Mouse (Mus musculus) lung, postnatal 0 days (tissue): Measurements from ENCODE around the gene Rnf123. TPM values are rescaled to one million over a fixed set of nuclear protein-coding genes. Genes with fewer than 3 reads are reported as not detected.

Experiments
- ATAC-seq: fragments of 200-750 bp; cut with Nextera tagmentation; 2 replicates; pipeline ENCODE4 v1.8.0; 2017; ENCODE audit warnings: moderate library complexity
- DNase-seq: peaks from one replicate; pipeline ENCODE4 v3.0.0-alpha.2; 2016; ENCODE audit warnings: low spot score
- H3K27ac ChIP-seq: fragments of 300-500 bp; sonication (generic); 2 replicates; pipeline ENCODE4 v1.5.1; 2014; ENCODE audit warnings: antibody characterized with exemption, mild to moderate bottlenecking, low read length, mixed read lengths
- H3K27me3 ChIP-seq: fragments of 300-500 bp; sonication (generic); replicated peaks from 2 replicates; pipeline ENCODE4 v1.6.1; 2014; ENCODE audit warnings: low read length, mixed read lengths; ENCODE audit not compliant: insufficient read depth
- H3K36me3 ChIP-seq: fragments of 300-500 bp; sonication (generic); 2 replicates; pipeline ENCODE4 v1.6.1; 2014; ENCODE audit warnings: low read length, mixed read lengths; ENCODE audit not compliant: insufficient read depth
- H3K4me1 ChIP-seq: fragments of 300-500 bp; sonication (generic); 2 replicates; pipeline ENCODE4 v1.6.1; 2014; ENCODE audit warnings: antibody characterized with exemption, low read depth, low read length, mixed read lengths; ENCODE audit not compliant: insufficient read depth
- H3K4me2 ChIP-seq: fragments of 300-500 bp; sonication (generic); replicated peaks from 2 replicates; pipeline ENCODE4 v1.6.1; 2014; ENCODE audit warnings: low read depth, mild to moderate bottlenecking, low read length, moderate library complexity, mixed read lengths
- H3K4me3 ChIP-seq: fragments of 300-500 bp; sonication (generic); 2 replicates; pipeline ENCODE4 v1.5.1; 2014; ENCODE audit warnings: low read depth, low read length
- H3K9ac ChIP-seq: fragments of 300-500 bp; sonication (generic); replicated peaks from 2 replicates; pipeline ENCODE4 v1.6.1; 2014; ENCODE audit warnings: low read depth, mild to moderate bottlenecking
- H3K9me3 ChIP-seq: fragments of 300-500 bp; sonication (generic); 2 replicates; pipeline ENCODE4 v1.6.1; 2016; ENCODE audit warnings: low read length, mixed read lengths
- CTCF ChIP-seq: IDR thresholded peaks from 2 replicates; pipeline ENCODE4 v1.5.1; 2016; ENCODE audit warnings: antibody characterized with exemption, mild to moderate bottlenecking
- EP300 ChIP-seq: IDR thresholded peaks from 2 replicates; pipeline ENCODE4 v1.6.1; 2016; ENCODE audit warnings: antibody characterized with exemption, mild to moderate bottlenecking, control low read depth
- WGBS: fragments of 180-500 bp; shearing (Covaris S2); extraction: QIAGEN DNeasy Blood & Tissue Kit; methylation state at CpG from one replicate; pipeline ENCODE4 v1.1.7; 2014; 5-methylcytosine and 5-hydroxymethylcytosine counted together
- polyA plus RNA-seq: library from polyadenylated mRNA; unstranded; fragments of >200 nt; fragmentation: Nextera tagmentation; extraction: Ambion mirVana; gene quantifications from 2 replicates; pipeline ENCODE4 v1.2.1, GENCODE M21; 2015

Rnf123 gene
- polyA plus RNA-seq, 1 experiment from 2014 or later: 19.7 TPM

DNA sequence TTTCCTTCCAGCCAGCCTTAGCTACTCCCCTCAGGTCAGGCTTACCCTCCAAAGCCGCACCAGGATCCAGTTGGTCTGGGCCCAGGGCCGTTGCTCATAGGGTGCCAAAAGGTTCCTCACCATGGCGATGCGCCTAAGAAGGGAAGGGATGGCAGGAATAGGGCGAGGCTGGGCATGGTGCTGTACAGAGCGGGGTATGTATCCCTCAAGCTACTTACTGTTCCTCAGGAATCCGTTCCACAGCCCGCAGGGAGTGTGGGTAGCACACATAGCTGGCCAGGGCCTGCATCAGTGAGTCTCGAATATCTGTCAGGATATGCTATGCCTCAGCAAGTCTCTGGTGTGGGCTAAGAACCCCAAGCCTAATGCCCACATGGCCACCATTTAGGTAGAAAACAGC, 24.9 kb downstream of the Rnf123 start:
- Histone ChIP-seq H3K27me3 (no peaks in the 10 kb centered on the region), H3K4me2 (no peak overlapping the region), H3K4me3 (no peak overlapping the region), H3K4me1 (0 out of 2 replicates have a peak, but pooled peaks cover 1% of the 10 kb centered on the region), H3K36me3 (peaks cover 40% of the 10 kb centered on the region), H3K9ac (no peak overlapping the region), H3K27ac (no peak overlapping the region), H3K9me3 (no peaks in the 10 kb centered on the region)
- no peak for ATAC-seq
- no peak for DNase-seq
- TF ChIP-seq CTCF (no peak), EP300 (no peak)
- 95% methylated on average over 9 of the region's 9 CpGs for WGBS

DNA sequence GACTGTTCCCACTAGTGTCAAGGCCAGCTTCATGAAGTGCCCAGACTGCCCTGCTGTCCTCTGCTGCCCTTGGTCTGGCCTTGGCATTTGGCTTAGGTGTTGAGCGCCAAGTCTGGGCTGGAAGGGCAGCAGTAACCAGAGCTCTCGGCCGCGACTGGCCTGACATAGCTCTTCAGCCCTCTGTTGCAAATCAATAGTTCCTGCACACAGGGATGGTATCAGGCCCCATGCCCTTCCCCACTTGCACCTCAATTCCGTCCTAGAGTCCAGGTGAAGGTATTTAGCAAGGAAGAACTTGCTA, 25.9 kb downstream of the Rnf123 start:
- 0 out of 2 replicates have a peak, but pooled peaks cover 3% of the 10 kb centered on the region for H3K4me1 ChIP-seq
- H3K36me3 ChIP-seq: peaks cover 39% of the 10 kb centered on the region
- DNase-seq: no peak
- no peak for TF ChIP-seq EP300
- no peak for TF ChIP-seq CTCF
- no peak overlapping the region for H3K27ac ChIP-seq
- H3K4me2 ChIP-seq: no peak overlapping the region
- ATAC-seq: no peak
- H3K4me3 ChIP-seq: no peak overlapping the region
- no peaks in the 10 kb centered on the region for H3K27me3 ChIP-seq
- no peaks in the 10 kb centered on the region for H3K9me3 ChIP-seq
- H3K9ac ChIP-seq: no peak overlapping the region
- WGBS: 86% methylated on average over 5 of the region's 5 CpGs

DNA sequence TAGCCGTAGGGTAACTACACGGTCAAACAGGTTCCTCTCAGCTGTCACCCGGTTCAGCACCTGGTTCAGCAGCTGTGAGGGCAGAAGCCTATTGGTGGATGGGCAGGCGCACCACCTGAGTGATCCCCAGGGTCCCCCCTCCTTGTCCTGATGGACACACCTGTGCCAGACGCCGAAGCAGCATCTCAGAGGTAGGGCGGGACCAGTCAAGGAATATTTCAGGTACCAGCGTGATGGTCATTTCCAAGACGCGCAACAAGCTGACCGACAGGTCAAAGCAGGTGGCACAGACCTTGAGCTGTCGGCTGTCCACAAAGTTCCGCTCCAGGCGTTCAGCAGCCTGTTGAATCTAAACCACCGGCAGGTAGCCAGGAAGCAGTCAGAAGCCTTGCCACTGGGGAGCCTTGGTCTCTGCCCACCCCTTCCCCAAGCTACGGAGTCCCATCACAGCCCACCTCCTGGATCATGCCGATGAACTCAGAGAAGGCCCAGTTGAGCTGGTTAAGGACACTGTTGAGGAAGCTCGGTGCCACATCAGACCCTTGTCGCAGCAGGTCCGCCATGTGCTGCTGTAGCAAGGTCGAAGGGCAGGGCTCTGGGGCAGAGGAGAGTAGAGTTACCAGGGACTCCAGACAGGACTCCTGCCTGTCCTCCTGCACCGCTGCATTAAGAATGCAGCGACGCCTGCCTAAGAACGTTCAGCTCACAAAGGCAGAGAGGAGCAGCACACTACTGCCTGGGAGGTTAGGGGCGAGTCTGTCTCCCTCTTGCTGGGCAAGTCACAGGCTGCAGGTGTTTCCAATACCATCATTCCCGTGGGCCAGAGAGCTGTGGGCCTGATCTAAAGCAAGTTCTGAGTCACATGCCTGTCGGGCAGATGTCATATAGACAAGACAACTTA, 26.5 kb downstream of the Rnf123 start:
- Histone ChIP-seq H3K27ac (no peak overlapping the region), H3K4me3 (no peak overlapping the region), H3K36me3 (peaks cover 33% of the 10 kb centered on the region), H3K9ac (no peak overlapping the region), H3K9me3 (no peaks in the 10 kb centered on the region), H3K4me1 (0 out of 2 replicates have a peak, but pooled peaks cover 3% of the 10 kb centered on the region), H3K4me2 (no peak overlapping the region), H3K27me3 (no peaks in the 10 kb centered on the region)
- ATAC-seq (no peak), DNase-seq (no peak)
- WGBS: 79% methylated on average over 28 of the region's 28 CpGs
- TF ChIP-seq CTCF (no peak), EP300 (no peak)

DNA sequence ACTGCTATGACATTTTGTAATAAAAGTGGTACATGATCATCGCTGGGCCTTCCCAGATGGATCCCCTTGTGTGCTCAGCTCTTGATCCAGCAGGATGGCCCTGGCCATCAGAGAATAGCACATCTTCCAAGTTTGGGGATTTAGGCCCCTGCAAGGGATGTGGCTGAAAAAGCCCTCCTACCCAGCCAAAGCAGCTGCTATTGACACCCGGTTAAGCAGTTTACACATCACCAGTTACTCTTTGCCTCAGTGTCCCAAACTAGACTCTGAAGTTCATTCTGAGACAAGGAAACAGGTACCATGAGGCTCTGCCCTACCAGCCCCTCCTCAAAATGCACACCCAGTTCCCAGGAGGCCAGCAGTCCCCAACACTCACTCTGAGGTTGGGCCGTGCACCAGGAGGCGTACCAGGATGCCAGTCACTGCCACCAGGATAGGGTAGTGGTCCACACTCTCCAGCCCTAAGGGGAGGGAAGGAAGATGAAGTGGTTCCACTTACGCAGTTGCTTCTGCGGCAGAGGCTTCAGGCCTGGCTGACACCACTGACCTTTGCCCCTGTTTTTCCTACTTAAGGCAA, 27.4 kb downstream of the Rnf123 start:
- Histone ChIP-seq H3K9ac (no peak overlapping the region), H3K27ac (no peak overlapping the region), H3K4me1 (0 out of 2 replicates have a peak, but pooled peaks cover 3% of the 10 kb centered on the region), H3K4me2 (no peak overlapping the region), H3K9me3 (no peaks in the 10 kb centered on the region), H3K36me3 (peaks cover 29% of the 10 kb centered on the region), H3K27me3 (no peaks in the 10 kb centered on the region), H3K4me3 (no peak overlapping the region)
- TF ChIP-seq CTCF: no peak
- no peak for TF ChIP-seq EP300
- DNase-seq (no peak), ATAC-seq (no peak)
- WGBS: 95% methylated on average over 6 of the region's 6 CpGs

DNA sequence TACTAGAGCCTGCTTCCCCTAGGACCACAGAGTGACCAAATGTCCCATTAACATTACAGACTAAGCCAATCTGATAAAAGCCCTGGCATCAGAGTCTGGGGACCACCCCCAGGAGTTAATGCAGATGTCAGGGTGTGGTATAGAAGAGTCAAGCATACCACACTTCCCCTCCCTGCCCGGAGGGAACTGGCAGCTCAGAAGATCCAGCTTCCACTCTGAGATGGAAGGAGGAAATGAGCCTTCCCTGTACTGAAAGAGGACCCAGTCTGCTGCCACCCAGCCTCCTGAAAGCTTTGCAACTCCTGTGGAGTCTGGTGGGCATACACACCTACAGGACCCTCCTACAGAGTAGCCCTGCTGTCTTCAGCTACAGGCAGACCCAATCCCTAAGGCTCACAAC, 28.1 kb downstream of the Rnf123 start:
- no peak for ATAC-seq
- Histone ChIP-seq H3K36me3 (peaks cover 29% of the 10 kb centered on the region), H3K4me1 (peaks cover 4% of the 10 kb centered on the region; the same call in 1 of the 2 replicates), H3K27ac (no peak overlapping the region), H3K9ac (no peak overlapping the region), H3K27me3 (no peaks in the 10 kb centered on the region), H3K9me3 (no peaks in the 10 kb centered on the region), H3K4me3 (no peak overlapping the region), H3K4me2 (no peak overlapping the region)
- DNase-seq: no peak
- 47% methylated on average over 1 of the region's 1 CpGs for whole genome bisulfite sequencing
- TF ChIP-seq EP300 (no peak), CTCF (no peak)

DNA sequence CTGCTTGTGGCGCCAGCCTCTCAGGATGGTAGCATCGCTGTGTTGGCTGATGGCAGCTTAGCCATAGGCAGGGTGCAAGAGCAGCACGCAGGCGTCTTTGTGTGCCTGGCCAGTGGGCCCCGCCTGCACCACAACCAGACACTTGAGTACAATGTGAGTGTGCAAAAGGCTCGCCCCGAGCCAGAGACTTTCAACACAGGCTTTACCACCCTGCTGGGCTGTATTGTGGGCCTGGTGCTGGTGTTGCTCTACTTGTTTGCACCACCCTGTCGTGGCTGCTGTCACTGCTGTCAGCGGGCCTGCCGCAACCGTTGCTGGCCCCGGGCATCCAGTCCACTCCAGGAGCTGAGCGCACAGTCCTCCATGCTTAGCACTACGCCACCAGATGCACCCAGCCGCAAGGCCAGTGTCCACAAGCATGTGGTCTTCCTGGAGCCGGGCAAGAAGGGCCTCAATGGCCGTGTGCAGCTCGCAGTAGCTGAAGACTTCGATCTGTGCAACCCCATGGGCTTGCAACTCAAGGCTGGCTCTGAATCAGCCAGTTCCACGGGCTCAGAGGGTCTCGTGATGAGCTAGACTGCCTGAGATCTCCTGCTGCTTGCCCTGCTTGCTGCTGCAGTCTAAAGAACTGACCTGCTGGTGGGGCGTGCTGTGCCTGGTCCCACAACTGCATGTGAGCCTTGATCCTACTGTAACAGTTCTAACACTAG, 28.7 kb downstream of the Rnf123 start:
- Histone ChIP-seq H3K4me1 (peaks cover 7% of the 10 kb centered on the region; the same call in 1 of the 2 replicates), H3K9ac (no peak overlapping the region), H3K9me3 (no peaks in the 10 kb centered on the region), H3K36me3 (peaks cover 28% of the 10 kb centered on the region), H3K4me2 (no peak overlapping the region), H3K4me3 (no peak overlapping the region), H3K27ac (no peak overlapping the region), H3K27me3 (no peaks in the 10 kb centered on the region)
- no peak for TF ChIP-seq EP300
- TF ChIP-seq CTCF: no peak
- 83% methylated on average over 22 of the region's 22 CpGs for WGBS
- DNase-seq: no peak
- no peak for ATAC-seq
